In genomic region chr5:19780076-19780475, GRCm38 (mm10) we compare ENCODE assay signal across 21 mouse cellular contexts.
DNase-seq lines count a peak whose midpoint lies in the region; ATAC-seq and TF ChIP-seq lines count a peak whose summit lies in the region.
"Had no signal": no experiment of that assay in that cellular context is flagged by ENCODE, and none has a peak within 500 bp of the region (broad histone marks: within the 10 kb centered on the region; RNA-seq: fewer than 3 reads in every experiment).

No protein-coding gene starts in this region.

- no peak overlapping the region for H3K4me2 ChIP-seq in embryonic facial prominence, embryonic 14.5 days (ENCODE audit: low read depth, low read length)
- no peak overlapping the region for H3K4me2 ChIP-seq in forebrain, postnatal 0 days (ENCODE audit: low read depth)
- H3K4me2 ChIP-seq: heart, embryonic 12.5 days; limb, embryonic 12.5 days; liver, embryonic 12.5 days had no signal

- H3K4me1 ChIP-seq in embryonic facial prominence, embryonic 14.5 days (ENCODE audit: control insufficient read depth, insufficient read depth, low read length): no peaks in the 10 kb centered on the region
- no peaks in the 10 kb centered on the region for H3K4me1 ChIP-seq in embryonic facial prominence, embryonic 10.5 days
- no peaks in the 10 kb centered on the region for H3K4me1 ChIP-seq in forebrain, postnatal 0 days (ENCODE audit: insufficient read depth)
- H3K4me1 ChIP-seq: heart, embryonic 12.5 days; limb, embryonic 12.5 days; liver, embryonic 12.5 days; megakaryocyte, embryonic 14.5 days had no signal

- H3K9ac ChIP-seq in embryonic facial prominence, embryonic 14.5 days (ENCODE audit: low read depth, low read length): no peak overlapping the region
- H3K9ac ChIP-seq in forebrain, postnatal 0 days: no peak overlapping the region
- H3K9ac ChIP-seq: heart, embryonic 12.5 days; limb, embryonic 12.5 days; liver, embryonic 12.5 days had no signal

- no peak overlapping the region for H3K4me3 ChIP-seq in embryonic facial prominence, embryonic 14.5 days (ENCODE audit: low read depth, low read length)
- no peak overlapping the region for H3K4me3 ChIP-seq in embryonic facial prominence, embryonic 10.5 days
- H3K4me3 ChIP-seq in forebrain, postnatal 0 days (ENCODE audit: low read depth, low read length): no peak overlapping the region
- H3K4me3 ChIP-seq: gastrocnemius, adult 2 months; heart, embryonic 12.5 days; layer of hippocampus, adult 2 months; limb, embryonic 12.5 days; liver, embryonic 12.5 days; megakaryocyte, embryonic 14.5 days had no signal

- peak; percentile 12 for DNase-seq in embryonic facial prominence, embryonic 14.5 days (ENCODE audit: low spot score)
- DNase-seq in embryonic facial prominence, embryonic 10.5 days (ENCODE audit: low spot score): no peak
- DNase-seq in layer of hippocampus, adult 9-11 months: peak; percentile 7
- DNase-seq in layer of hippocampus, postnatal 25 days (ENCODE audit: extremely low spot score in 1 of 2, low spot score in 1 of 2): no peak
- DNase-seq in brain, adult 2 months (ENCODE audit: low read depth, low spot score): peak; percentile 58
- peak; percentile 52 for DNase-seq in forebrain, postnatal 0 days
- no peak for DNase-seq in frontal cortex, adult 2 months (ENCODE audit: extremely low spot score in 1 of 2, low spot score in 1 of 2)
- DNase-seq: adrenal gland, adult 8-10 months; cerebellum, adult 11-12 months; gastrocnemius, adult 2 months; heart, postnatal 14 days; kidney, adult 2 months; kidney, postnatal 14 days; lung, adult 2 months; thymus, postnatal 14 days had no signal

- no peaks in the 10 kb centered on the region for H3K36me3 ChIP-seq in embryonic facial prominence, embryonic 14.5 days (ENCODE audit: control insufficient read depth, insufficient read depth, low read length)
- H3K36me3 ChIP-seq in embryonic facial prominence, embryonic 10.5 days (replicated peaks): no peaks in the 10 kb centered on the region
- H3K36me3 ChIP-seq in forebrain, postnatal 0 days (ENCODE audit: insufficient read depth): no peaks in the 10 kb centered on the region
- H3K36me3 ChIP-seq: heart, embryonic 12.5 days; limb, embryonic 12.5 days; liver, embryonic 12.5 days had no signal

- WGBS in embryonic facial prominence, embryonic 14.5 days: 66% methylated on average over 2 of the region's 2 CpGs
- WGBS in embryonic facial prominence, embryonic 10.5 days: 78% methylated on average over 2 of the region's 2 CpGs
- 60% methylated on average over 2 of the region's 2 CpGs for WGBS in forebrain, postnatal 0 days

- no peaks in the 10 kb centered on the region for H3K27me3 ChIP-seq in embryonic facial prominence, embryonic 14.5 days (replicated peaks; ENCODE audit: control insufficient read depth, insufficient read depth, low read length)
- H3K27me3 ChIP-seq in embryonic facial prominence, embryonic 10.5 days (replicated peaks; ENCODE audit: low read depth, poor library complexity, severe bottlenecking): no peaks in the 10 kb centered on the region
- H3K27me3 ChIP-seq in forebrain, postnatal 0 days (ENCODE audit: insufficient read depth, low read length): no peaks in the 10 kb centered on the region
- H3K27me3 ChIP-seq: heart, embryonic 12.5 days; limb, embryonic 12.5 days; liver, embryonic 12.5 days had no signal

- ATAC-seq in embryonic facial prominence, embryonic 14.5 days (ENCODE audit: low read depth): no peak
- peak; percentile 50 for ATAC-seq in forebrain, postnatal 0 days
- ATAC-seq: inflammation-experienced regulatory T-cells, adult 6 months; liver, embryonic 12.5 days had no signal

- TF ChIP-seq CTCF in forebrain, postnatal 0 days (IDR thresholded peaks at IDR 0.05; ENCODE audit: low read depth): no peak

- no peaks in the 10 kb centered on the region for H3K9me3 ChIP-seq in embryonic facial prominence, embryonic 14.5 days (ENCODE audit: control insufficient read depth, low read length)
- H3K9me3 ChIP-seq in embryonic facial prominence, embryonic 10.5 days: no peaks in the 10 kb centered on the region
- no peaks in the 10 kb centered on the region for H3K9me3 ChIP-seq in forebrain, postnatal 0 days (ENCODE audit: low read length)
- H3K9me3 ChIP-seq: heart, embryonic 12.5 days; limb, embryonic 12.5 days; liver, embryonic 12.5 days; megakaryocyte, embryonic 14.5 days had no signal

- no peak overlapping the region for H3K27ac ChIP-seq in embryonic facial prominence, embryonic 14.5 days (replicated peaks; ENCODE audit: low read depth, low read length)
- no peak overlapping the region for H3K27ac ChIP-seq in embryonic facial prominence, embryonic 10.5 days (replicated peaks)
- no peak overlapping the region for H3K27ac ChIP-seq in forebrain, postnatal 0 days (ENCODE audit: low read depth, low read length)
- H3K27ac ChIP-seq: gastrocnemius, adult 2 months; limb, embryonic 12.5 days; liver, embryonic 12.5 days had no signal

Comparison
In these comparisons a context has a peak if more than half of its experiments do, and no peak if none do; other contexts are left out.
1. DNase-seq: peak in embryonic facial prominence, embryonic 14.5 days (single experiment), layer of hippocampus, adult 9-11 months (single experiment), brain, adult 2 months (single experiment) and forebrain, postnatal 0 days (single experiment); none in embryonic facial prominence, embryonic 10.5 days (single experiment), layer of hippocampus, postnatal 25 days (0 of 2) and frontal cortex, adult 2 months (0 of 2).